Mouse (Mus musculus): Measurements from ENCODE around the gene Ces3a.
"Not testable (repeated sequence)": the region's sequence is repeated elsewhere in the genome, so short reads cannot be mapped to it uniquely, and the experiment has no call there.

Ces3a gene

GRCm38 (mm10) chr8:105048371-105048854 is at the start of gene Ces3a:
Ces3a (plus strand) TSS chr8:105048601.
- no peak for DNase-seq

DNA sequence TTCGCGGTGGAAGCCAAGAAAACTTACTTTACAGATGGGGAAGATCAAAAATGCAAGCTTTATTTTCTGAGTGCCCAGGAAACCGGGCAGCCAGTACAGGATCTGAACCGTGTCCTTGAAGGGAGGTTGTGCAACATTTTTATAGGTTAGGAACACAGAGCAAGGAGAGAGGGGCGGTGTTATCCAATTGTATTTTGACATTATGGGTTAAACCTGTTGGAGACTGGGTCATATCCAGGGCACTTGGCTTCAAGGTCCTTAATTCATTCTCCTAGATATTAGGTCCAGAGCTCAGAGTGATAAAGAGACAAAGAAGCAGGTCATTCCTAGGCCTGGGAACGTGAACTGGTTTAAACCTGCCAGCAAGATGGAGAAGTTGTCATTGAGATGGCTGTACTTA is 49.2 kb upstream of the Ces3a start:
- no peak for DNase-seq

- no peak for DNase-seq
These were observed 47.8 kb upstream of the Ces3a start, which contains the start of gene Ces2h for GRCm38 (mm10) chr8:105000586-105000985. Ces2h (plus strand) TSS chr8:105000853.

DNA sequence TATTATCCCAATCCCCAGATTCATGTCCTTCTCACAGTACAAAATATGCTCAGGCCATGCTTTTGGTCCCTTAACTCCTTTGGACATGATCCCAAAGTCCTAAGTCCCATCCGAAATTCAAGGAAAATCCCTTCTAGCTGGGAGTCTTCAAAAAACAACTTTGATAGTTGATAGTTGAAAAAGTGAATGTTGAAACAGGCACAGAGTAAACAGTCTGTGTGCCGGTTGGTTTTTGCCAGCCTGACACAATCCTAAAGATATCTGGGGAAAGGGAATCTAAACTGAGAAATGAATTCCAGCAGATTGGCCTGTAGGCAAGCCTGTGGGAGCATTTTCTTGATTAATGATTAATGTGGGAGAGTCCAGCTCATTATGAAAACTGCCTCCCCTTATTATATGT is 38.4 kb upstream of the Ces3a start:
- DNase-seq = no peak

- peak in 1 of 2 experiments; percentile 19 for DNase-seq
These were observed 37.3 kb upstream of the Ces3a start for GRCm38 (mm10) chr8:105011136-105011535.

DNA sequence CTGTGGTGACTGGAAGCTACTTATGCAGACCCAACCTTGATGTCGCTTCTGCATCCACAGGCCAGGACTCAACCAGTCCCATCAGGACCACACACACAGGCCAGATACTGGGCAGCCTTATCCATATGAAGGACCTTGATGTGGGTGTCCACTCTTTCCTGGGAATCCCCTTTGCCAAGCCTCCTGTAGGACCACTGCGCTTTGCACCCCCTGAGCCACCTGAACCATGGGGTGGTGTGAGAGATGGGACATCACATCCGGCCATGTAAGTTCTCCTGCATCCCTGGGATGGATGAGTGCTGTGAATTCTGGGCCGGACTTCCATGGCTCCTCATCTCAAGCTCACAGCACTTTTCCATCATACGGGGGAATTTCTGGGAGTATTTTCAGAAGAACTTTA is 34.0 kb upstream of the Ces3a start:
- no peak for DNase-seq

DNA sequence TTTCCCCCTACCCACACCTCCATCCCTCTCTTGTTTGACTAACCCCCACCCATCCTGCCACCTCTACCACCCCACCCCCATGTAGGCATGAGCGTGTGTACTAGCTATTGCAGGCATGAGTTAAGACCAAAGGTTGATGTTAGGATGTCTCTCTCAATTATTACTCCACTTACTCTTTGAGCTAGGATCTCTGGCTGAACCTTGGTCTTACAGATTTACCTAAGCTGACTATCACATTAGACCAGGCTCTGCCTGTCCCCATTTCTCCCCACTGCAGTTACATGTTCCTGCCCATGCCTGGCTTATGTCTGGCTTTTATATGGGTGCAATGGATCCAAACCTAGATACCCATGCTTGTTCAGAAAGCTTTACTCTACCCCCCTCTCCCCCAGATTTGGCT is 26.4 kb upstream of the Ces3a start:
- DNase-seq = no peak

GRCm38 (mm10) chr8:105023087-105023486 is 25.3 kb upstream of the Ces3a start:
- DNase-seq = peak; percentile 85

DNA sequence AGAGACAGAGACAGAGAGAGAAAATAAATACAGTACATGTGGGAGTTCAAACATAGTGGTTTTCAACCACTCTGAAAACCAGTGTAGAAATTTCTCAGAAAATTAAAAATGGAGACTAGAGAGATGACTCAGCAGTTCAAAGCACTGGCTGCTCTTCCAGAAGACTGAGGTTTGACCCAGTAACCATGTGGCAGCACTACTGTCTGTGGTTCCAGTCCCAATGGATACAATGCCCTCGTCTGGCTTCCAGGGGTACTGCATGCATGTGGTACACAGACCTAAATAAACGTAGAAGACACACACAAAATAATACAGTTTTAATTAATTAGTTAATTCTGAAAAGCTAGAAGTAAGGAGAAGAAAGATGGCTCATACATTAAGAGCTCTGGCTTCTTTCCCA is 23.4 kb upstream of the Ces3a start:
- peak; percentile 30 to 36 for DNase-seq

DNA sequence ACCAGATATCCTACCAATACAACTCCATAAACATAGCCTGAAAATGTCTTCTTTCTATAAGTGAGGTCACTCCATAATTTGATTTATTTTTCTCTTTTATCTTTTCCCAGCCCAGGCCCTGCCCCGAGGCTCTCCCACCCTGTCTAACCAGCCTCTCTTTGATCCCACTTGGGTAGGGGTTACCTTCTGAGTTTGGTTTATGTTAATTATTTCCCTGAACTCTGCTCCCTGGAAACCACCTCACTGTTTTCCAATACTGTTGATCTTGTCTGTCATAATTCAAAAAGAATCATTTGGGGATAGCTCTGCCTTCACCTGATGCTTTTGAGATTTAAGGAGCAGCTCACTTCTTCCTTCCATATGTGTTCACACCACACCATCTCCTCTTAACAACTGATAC is 4.9 kb upstream of the Ces3a start:
- no peak for DNase-seq

DNA sequence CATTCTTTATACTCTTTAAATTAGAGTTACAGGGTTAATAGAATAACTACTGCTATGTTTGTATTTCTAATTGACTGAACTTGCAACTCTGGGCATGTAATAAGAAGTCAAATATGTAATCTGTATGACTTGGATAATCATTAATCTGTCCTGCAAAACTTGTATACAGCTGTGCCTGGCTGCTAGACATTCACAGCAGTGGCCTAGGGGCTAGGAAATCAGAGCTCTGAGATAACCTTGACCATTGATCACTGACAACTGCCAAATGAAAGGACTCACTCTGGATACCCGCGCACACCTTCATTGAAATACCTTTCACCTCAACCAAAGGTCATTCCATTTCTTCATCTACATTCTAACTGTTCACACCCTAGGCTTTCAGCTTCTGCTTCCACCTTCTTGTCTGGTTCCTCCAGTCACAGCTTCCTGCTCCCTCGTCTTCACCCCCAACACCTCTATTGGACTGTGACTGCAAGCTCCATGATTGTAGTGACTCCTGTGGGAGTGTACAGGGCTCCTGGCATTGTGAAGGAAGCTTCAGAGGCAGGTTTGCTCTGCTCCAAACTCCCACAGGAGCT is 2.5 kb upstream of the Ces3a start:
- no peak for DNase-seq

DNA sequence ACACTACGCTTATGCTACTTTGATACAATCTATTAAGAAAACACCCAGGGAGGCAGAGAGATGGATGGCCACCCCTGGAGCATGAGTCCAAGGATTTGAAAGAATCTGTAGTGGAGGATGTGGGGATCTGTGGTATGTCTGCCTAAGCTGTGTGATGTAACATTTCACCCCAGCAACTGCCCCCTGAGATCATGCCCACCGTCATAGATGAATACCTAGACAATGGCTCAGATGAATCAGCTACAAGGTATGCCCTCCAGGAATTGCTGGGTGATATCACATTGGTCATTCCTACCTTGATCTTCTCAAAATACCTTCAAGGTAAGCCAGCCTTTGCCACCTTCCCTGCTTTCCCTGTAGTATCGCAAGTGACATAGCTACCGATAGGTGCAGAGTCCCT is 7.8 kb downstream of the Ces3a start:
- DNase-seq = no peak

DNA sequence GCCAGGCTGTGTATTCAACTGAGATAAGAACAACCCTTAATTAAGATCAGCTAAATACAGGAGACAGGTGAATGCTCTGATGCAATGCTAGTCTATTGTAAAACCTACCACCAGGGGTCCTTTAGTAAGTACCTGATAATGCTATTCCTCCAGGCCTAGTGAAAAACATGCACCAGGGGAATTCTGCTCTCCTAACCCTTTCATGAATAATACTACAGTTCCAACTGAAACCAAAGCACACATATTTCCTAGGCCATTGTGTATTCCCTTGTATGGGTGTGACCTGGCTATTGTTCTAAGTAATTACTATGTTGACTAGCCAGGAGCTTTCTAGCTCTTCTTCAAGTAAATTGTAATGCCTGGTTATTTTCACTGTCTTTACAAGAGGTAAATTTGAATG is 11.7 kb downstream of the Ces3a start:
- DNase-seq = no peak

- DNase-seq = peak; percentile 74 to 77
These were observed 18.4 kb downstream of the Ces3a start for GRCm38 (mm10) chr8:105066761-105067160.

DNA sequence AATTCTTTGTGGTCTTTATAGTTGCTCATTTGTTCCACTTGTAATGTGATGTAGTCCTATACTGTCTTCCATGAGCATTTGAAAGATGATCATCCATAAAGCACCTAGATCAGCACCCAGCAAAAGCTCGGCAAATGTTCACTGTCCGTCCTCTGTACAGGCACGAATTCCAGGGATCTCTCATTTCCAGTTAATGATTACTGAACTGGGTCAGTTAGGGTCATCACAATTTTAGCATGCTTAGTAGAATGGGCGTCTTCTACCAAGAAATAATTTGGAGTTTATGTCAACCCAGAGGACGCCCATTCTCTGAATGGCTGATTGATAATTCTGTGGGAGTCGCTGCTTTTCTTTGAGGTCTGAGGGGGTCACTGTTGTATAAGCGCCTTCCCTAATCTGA is 19.5 kb downstream of the Ces3a start:
- not testable (repeated sequence) for DNase-seq

DNA sequence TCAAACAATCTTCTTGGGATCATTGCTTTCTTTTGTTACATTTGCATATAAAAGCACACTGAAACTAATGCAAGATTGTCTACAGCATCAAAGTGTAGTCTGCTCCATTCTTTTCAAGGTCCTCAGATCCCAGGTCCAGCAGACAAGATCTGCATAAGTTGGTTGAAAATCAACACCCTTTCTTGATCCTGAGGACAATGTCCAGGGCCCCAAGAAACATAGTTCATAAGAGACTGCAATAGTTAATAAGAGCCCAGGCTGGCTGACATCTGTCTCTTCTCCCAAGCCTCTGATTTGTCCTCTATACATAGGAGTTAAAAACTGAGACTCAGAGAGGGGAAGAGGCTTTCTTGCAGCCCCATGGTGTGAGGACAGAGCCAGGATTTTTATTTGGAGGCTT is 20.6 kb downstream of the Ces3a start:
- no peak for DNase-seq

GRCm38 (mm10) chr8:105076601-105077000 is 28.2 kb downstream of the Ces3a start:
- DNase-seq = no peak

GRCm38 (mm10) chr8:105077071-105077470 is 28.7 kb downstream of the Ces3a start:
- DNase-seq = no peak

GRCm38 (mm10) chr8:105078591-105078990 is 30.2 kb downstream of the Ces3a start:
- DNase-seq = no peak

DNA sequence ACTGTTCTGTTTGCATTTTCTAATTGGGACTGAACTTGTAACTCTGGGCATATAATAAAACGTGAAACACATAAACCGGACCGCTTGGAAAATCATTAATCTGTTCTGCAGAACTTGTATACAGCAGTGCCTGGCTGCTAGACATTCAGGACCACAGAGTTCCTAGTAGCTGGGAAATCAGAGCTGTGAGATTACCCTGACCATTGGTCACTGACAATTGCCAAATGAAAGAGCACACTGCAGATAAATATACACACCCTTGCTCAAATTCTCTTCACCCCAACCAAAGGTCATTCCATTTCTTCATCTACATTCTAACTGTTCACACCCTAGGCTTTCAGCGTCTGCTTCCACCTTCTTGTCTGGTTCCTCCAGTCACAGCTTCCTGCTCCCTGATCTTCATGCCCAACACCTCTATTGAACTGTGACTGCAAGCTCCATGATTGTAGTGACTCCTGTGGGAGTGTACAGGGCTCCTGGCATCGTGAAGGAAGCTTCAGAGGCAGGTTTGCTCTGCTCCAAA is 32.5 kb downstream of the Ces3a start:
- DNase-seq = no peak

DNA sequence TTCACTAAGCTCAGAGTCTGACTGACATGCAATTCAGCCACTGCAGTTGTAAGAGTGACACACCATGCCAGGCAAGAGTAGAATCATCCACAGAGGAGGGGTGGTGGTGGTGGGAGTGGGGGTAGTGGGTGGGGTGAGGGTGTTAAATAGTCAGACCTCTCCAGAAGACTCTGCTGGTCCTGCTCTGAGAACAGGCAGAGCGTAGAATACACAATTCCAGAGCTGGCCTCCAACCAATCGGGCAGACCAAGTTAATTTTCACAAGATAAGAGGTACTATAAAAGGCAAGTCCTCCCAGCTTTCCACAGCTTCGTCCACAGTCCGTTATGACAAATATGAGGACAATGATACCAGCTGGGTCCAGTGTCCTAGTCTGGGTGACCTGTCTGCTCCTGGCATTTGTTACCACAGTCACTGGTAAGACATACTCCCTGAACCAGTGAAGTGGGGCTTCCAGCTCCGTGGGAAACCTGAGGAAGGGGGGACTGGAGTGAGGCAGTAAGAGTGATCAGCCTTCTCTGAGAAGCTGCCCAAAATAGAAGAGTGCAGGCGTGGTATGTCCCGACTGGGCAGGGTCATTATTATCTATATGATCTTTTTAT is 35.1 kb downstream of the Ces3a start, which contains the start of gene Ces3b:
Gene Ces3b (plus strand): TSS at position 305 of the 602 bp plus-strand sequence.
- no peak for DNase-seq

DNA sequence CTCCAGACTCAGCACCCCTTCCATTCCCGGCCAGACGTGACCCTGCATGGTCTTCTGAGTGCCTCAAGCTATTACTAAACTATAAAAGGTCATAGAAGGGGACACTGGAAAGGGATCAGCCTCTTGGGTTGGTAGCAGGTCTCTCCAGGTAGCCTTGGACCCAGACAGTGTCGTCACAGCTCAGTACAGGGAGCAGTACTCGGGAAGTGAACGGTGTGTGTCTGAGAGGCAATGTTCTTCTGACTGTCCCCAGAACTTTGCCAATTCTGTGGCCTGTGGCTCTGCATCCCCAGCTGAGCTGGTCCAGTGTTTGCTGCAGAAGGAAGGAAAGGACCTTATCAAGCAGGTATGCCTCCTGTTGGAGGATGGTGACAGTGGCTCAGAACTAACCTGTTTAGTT is 39.8 kb downstream of the Ces3a start:
- DNase-seq = not testable (repeated sequence)

DNA sequence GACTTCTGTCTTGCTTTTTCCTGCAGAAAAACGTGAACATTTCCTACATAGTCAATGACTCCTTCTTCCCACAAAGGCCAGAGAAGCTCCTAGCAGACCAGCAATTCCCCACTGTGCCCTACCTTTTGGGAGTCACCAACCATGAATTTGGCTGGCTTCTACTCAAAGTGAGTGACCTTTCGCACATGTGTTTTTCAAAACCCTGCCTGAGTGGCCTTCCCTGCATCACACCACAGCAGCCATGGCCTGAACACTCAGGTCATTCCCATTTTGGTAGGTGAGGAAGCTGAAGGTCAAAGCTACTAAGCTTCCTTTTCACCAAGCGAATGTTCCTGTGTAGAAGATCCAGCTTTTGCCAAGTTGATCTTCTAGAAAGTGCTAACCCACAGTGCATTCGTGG is 40.2 kb downstream of the Ces3a start:
- no peak for DNase-seq

DNA sequence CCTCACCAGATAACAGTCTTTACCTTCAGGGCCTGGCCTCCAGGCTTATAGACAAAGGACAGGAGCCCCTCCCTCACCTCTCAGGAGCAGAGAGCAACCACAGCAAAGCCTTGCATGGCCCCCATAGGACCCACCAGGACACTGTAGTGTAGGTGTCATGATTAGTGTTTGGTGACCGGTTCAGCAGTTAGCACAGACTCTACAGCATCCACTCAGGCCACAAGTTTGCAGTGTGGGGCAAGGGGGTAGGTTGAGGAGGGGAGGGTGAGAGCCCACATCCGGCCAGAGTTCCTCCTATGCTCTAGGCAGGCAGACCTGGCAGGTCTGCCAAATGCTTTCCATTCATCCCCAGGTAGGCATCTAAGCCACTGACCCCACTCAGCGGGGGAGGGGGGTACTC is 45.6 kb downstream of the Ces3a start:
- DNase-seq = no peak

All from cerebellum, postnatal 10 days (tissue).